Mouse (Mus musculus) ES-E14 (cell line): ENCODE results near the gene Doc2b. TPM values are rescaled to one million over a fixed set of nuclear protein-coding genes. Genes with fewer than 3 reads are reported as not detected.
"Not testable (repeated sequence)": the region's sequence is repeated elsewhere in the genome, so short reads cannot be mapped to it uniquely, and the experiment has no call there.

ENCODE experiments used
- DNase-seq: peaks from one replicate; pipeline ENCODE4 v3.0.0-alpha.2; 2013; ENCODE audit warnings: low read depth, low spot score
- H3K27ac ChIP-seq: 2 replicates; pipeline ENCODE4 v1.5.1; 2012; ENCODE audit warnings: low read depth, mild to moderate bottlenecking, low read length, moderate library complexity, mixed read lengths; ENCODE audit not compliant: poor library complexity, insufficient read depth, severe bottlenecking
- H3K36me3 ChIP-seq: 2 replicates; pipeline ENCODE4 v1.6.1; 2012; ENCODE audit warnings: mild to moderate bottlenecking, low read length, moderate library complexity, mixed read lengths; ENCODE audit not compliant: control insufficient read depth, poor library complexity, insufficient read depth, severe bottlenecking
- H3K4me1 ChIP-seq, 2 experiments: fragments of 150-350 bp in 1 of 2; sonication (generic) in 1 of 2; 2 replicates each; pipeline ENCODE4 v1.6.1; 2012; ENCODE audit warnings: low read length in 2 of 2, mild to moderate bottlenecking in 1 of 2, mixed read lengths in 1 of 2; ENCODE audit not compliant: control insufficient read depth in 2 of 2, insufficient read depth in 2 of 2, poor library complexity in 1 of 2
- H3K4me3 ChIP-seq, 2 experiments: fragments of 150-350 bp in 1 of 2; sonication (generic) in 1 of 2; 2 replicates each; pipeline ENCODE4 v1.5.1; 2012; ENCODE audit warnings: low read length in 2 of 2, low read depth in 1 of 2, mild to moderate bottlenecking in 1 of 2, mixed read lengths in 1 of 2; ENCODE audit not compliant: insufficient read depth in 1 of 2, poor library complexity in 1 of 2, severe bottlenecking in 1 of 2
- H3K9ac ChIP-seq: 2 replicates; pipeline ENCODE4 v1.6.1; 2012; ENCODE audit warnings: low read depth, mild to moderate bottlenecking, low read length, mixed read lengths; ENCODE audit not compliant: poor library complexity, insufficient read depth, severe bottlenecking
- H3K9me3 ChIP-seq: fragments of 150-350 bp; sonication (generic); 2 replicates; pipeline ENCODE4 v1.6.1; 2012; ENCODE audit warnings: low read depth, mild to moderate bottlenecking, low read length; ENCODE audit not compliant: control insufficient read depth, insufficient read depth
- CHD2 ChIP-seq: IDR thresholded peaks from 2 replicates; pipeline ENCODE4 v1.6.1; 2014; ENCODE audit warnings: mild to moderate bottlenecking, low read depth, low read length, inconsistent platforms
- HCFC1 ChIP-seq: IDR thresholded peaks from 2 replicates; pipeline ENCODE4 v1.6.1; 2012; ENCODE audit warnings: low read length, inconsistent platforms, borderline replicate concordance; ENCODE audit not compliant: insufficient read depth
- MAFK ChIP-seq: IDR thresholded peaks from 2 replicates; pipeline ENCODE4 v1.6.1; 2014; ENCODE audit warnings: mild to moderate bottlenecking, low read depth, low read length, inconsistent platforms; ENCODE audit not compliant: insufficient read depth
- ZC3H11A ChIP-seq: IDR thresholded peaks from 2 replicates; pipeline ENCODE4 v1.6.1; 2012; ENCODE audit warnings: low read depth, mild to moderate bottlenecking, inconsistent platforms, low read length, borderline replicate concordance
- ZNF384 ChIP-seq: IDR thresholded peaks from 2 replicates; pipeline ENCODE4 v1.6.1; 2012; ENCODE audit warnings: low read depth, low read length, inconsistent platforms
- in situ Hi-C, 2 experiments: fragments of 600-800 bp; cut with MboI; formaldehyde crosslinking; loops; one replicate each; pipeline ENCODE4 v1.15.1; 2025; ENCODE audit warnings: low sequenced_read_pairs in 2 of 2, inconsistent platforms in 1 of 2; ENCODE audit not compliant: unreplicated experiment in 2 of 2
- total RNA-seq: library from RNA; depleted of rRNA; stranded (reverse); fragments of 300-350 nt; gene quantifications from 2 replicates; pipeline ENCODE4 v1.2.3, GENCODE M21; 2012

The Doc2b gene
- total RNA-seq, 1 experiment = 0.27 TPM

DNA sequence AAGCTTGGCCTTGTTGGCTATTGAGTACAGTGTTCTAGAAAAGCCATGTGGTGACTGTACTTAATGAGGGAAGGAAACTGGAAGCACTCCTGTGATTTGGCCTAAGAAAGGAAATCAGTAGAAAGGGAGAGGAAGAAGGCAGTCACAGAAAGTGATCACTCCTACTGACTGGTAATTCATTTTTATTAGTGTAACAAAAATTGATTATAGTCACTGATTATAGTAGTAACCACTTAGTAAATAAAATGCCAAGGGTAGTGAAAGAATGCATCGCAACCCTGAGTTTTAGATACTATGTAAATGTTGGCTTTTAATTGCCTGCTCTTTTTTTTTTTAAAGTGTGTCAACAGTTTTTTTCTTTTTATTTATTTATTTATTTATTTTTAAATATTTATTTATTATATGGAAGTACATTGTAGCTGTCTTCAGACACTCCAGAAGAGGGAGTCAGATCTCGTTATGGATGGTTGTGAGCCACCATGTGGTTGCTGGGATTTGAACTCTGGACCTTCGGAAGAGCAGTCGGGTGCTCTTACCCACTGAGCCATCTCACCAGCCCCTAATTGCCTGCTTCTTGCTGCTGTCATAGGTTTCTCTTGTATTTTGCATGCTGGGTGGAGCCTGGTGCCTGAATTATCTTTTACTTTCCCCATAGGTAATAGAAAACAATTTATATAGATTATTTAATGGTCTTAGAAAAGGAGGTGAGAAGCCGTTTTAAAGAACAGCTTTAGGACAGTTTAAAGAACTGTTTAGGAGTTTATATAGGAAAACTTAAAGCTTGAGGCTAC is 60.2 kb downstream of the Doc2b start:
- Histone ChIP-seq H3K27ac (no peak overlapping the region), H3K36me3 (peaks cover 4% of the 10 kb centered on the region; the same call in 1 of the 2 replicates), H3K9ac (no peak overlapping the region; the same call in 1 of the 2 replicates), H3K4me3 (peak overlapping the region in 1 of 2 experiments; percentile 96; a peak in 1 of 4 replicates), H3K4me1 (peaks cover 10 to 22% of the 10 kb centered on the region in 2 experiments), H3K9me3 (no peaks in the 10 kb centered on the region)
- no peak for DNase-seq
- TF ChIP-seq CHD2 (no peak), MAFK (no peak), ZC3H11A (no peak), ZNF384 (no peak), HCFC1 (no peak)
- in situ Hi-C loops = no loop called here

DNA sequence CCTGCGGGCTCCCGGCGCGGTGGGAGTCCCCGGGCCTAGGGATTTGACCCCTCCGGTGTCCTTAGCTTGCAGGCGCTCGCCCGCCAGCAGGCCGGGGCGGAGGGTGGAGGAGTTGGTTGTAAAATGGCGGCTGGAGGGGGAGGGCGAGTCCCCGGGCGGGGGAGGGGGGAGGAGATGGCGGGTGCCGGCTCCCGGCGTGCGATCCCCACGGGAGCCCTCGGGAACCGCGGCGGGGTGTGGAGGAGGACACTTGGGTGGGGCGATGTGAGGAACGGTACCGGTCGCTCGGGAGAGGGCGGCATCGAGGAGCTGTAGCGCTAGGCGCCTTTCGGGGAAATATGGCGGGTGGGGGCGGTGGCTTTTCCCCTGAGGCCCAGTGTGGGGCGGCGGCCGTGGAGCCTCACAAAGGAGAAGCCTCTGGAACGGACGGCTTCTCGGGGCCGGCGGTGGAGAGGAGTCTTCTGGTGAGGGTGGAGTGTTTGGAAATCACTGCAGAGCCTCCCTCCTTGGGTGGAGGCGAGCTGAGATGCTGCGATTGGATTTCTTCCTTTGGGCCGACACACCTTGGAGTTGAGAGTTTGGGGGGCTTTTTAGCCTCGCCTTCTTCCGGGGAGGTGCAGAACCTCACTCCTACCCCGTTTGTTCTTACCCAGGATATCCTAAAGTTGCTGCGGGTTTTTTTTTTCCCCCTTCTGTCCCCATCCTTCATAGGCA is 62.5 kb downstream of the Doc2b start:
- peak overlapping the region; percentile 97 for H3K27ac ChIP-seq
- TF ChIP-seq ZC3H11A = 0 out of 2 replicates have a peak, but pooled peaks have one; percentile 18
- no peak for TF ChIP-seq ZNF384
- TF ChIP-seq CHD2 = no peak
- DNase-seq = peak; percentile 34

DNA sequence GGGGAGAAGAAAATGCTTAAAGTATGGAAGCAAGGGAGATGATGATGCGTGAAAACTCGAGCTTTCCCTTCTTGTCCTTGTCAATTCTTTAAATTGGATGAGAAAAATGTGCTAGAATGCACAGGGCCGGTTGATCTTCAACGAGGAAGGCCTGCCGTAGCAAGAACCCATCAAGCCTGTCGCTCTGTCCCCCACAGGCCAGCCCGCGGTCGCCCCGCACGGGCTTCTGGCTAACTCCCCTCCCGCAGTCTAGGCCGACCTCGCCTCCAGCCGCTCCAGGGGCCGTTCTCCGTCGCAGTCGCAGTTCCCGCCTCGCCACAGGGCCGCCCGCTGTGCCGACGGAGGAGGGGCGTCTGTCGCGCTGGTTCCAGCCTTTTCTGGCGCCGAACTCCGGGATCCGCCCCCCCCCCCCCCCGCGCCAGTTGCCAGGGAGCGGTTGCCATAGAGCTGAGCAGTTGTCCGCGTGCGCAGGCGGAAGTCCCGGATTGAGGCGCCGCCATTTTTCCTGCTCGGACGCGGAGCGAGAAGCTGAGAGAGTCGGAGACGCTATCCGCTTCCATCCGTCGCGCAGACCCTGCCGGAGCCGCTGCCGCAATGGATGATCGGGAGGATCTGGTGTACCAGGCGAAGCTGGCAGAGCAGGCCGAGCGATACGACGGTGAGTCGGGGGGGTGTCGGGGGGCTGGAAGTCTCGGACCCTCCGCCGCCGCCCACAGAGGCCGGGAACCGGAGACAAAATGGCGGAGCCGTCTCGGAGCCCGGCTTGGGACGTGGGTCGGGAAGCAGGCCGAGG is 63.2 kb downstream of the Doc2b start, which contains the start of gene Ywhae:
Gene Ywhae (plus strand): TSS at position 436 of the 793 bp plus-strand sequence.
- Histone ChIP-seq H3K4me1 (peaks cover 6 to 19% of the 10 kb centered on the region in 2 experiments), H3K27ac (peak within 1 kb of the TSS; percentile 97), H3K36me3 (peaks cover 2% of the 10 kb centered on the region; the same call in 1 of the 2 replicates), H3K4me3 (peak within 1 kb of the TSS; percentile 96 to 98), H3K9ac (peak within 1 kb of the TSS; percentile 100), H3K9me3 (no peaks in the 10 kb centered on the region)
- TF ChIP-seq ZNF384 (no peak), HCFC1 (peak; percentile 54; the same call in 1 of the 2 replicates), ZC3H11A (no peak), MAFK (no peak)
- peak; percentile 87 for DNase-seq
- in situ Hi-C loops = no loop called here

More for the DNA sequence above, 62.5 kb downstream of the Doc2b start:
- Histone ChIP-seq H3K4me1 (peaks cover 10 to 19% of the 10 kb centered on the region in 2 experiments), H3K9ac (peak overlapping the region; percentile 100), H3K4me3 (peak overlapping the region; percentile 96 to 98), H3K36me3 (peaks cover 4% of the 10 kb centered on the region; the same call in 1 of the 2 replicates), H3K9me3 (no peaks in the 10 kb centered on the region)
- in situ Hi-C loops = no loop called here

DNA sequence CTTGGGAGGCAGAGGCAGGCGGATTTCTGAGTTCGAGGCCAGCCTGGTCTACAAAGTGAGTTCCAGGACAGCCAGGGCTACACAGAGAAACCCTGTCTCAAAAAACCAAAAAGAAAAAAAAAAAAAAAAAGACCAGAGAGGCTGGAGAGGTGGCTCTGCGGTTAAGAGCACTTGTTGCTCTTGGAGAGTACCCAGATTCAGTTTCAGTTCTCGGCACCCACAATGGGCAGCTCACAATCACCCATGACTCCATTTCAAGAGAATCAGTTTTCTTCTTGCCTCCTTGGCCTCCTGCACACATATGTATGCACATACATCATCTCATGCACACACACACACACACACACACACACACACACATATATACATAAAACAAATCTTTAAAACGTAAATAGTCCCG is 68.2 kb downstream of the Doc2b start:
- H3K4me1 ChIP-seq, H3K9me3 ChIP-seq, DNase-seq, H3K36me3 ChIP-seq, H3K27ac ChIP-seq, H3K4me3 ChIP-seq, in situ Hi-C loops, H3K9ac ChIP-seq: not testable (repeated sequence)
